Mouse (Mus musculus): Measurements from ENCODE around the gene Rngtt.

DNA sequence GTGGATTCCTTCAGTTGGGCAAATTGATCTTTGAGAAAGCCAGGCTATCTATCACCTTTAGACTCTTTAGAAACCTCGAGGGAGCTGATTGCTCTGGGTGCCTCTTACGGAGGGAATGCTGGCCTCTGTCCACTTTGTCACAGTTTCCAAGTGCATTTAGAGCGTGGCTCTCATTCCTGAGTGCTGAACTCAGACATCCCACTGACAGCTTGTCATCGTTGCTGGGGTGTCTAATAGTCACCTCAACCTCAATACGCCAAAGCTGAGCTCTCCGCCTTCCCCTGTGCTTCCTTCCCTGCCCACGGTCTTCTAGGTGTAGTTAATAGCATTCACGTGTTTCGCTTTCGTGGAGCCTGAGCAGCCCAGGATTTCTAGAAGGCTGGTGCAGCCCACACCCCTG is 200.4 kb downstream of the Rngtt start:
- TF ChIP-seq GATA1 (IDR thresholded peaks at IDR 0.05; ENCODE audit: borderline replicate concordance, low read length) = no peak
- TF ChIP-seq FLI1 (IDR thresholded peaks at IDR 0.05; ENCODE audit: low read length) = no peak
